Mouse (Mus musculus) Muller cell, postnatal 12 days (primary cell): ENCODE results near the gene Col5a3.

ENCODE experiments used
- DNase-seq: peaks from one replicate; pipeline ENCODE4 v3.0.0-alpha.2; 2015; ENCODE audit errors: inconsistent ontology term

The Col5a3 gene

DNA sequence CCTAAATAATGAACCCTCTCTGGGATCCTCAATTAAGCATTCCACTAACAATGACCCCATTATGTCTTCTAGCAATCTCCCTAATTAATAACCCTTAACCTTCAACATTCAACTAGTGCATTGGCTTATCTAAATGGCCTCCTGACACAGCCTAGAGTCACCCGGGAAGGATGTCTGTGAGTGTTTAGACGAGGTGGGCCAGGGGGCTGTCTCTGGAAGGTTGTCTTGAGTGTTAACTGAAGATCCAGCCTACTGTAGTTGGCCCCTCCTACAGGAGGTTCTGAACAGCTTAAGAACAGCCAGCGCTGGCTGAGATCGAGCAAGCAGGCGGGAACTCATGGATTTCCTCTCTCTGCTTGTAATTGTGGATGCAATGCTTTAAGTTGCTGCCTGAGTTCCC lies 9.2 kb downstream of the Col5a3 start:
- no peak for DNase-seq

DNA sequence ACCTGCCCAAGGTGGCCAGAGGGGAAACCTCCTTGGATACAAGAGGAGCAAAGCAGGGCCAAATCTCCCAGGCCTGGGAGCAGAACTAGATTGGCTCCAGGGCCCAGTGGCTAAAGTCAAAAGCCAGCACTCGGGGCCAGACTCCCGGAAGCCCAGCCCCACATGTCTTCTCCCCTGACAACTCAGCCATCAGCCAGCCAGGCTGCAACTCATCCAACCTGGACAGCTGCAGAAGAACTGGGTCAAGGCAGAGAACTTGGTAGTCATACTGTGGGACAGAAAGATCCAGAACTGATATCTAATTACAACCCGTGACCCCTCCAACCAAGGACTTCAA lies 9.7 kb downstream of the Col5a3 start:
- no peak for DNase-seq

DNA sequence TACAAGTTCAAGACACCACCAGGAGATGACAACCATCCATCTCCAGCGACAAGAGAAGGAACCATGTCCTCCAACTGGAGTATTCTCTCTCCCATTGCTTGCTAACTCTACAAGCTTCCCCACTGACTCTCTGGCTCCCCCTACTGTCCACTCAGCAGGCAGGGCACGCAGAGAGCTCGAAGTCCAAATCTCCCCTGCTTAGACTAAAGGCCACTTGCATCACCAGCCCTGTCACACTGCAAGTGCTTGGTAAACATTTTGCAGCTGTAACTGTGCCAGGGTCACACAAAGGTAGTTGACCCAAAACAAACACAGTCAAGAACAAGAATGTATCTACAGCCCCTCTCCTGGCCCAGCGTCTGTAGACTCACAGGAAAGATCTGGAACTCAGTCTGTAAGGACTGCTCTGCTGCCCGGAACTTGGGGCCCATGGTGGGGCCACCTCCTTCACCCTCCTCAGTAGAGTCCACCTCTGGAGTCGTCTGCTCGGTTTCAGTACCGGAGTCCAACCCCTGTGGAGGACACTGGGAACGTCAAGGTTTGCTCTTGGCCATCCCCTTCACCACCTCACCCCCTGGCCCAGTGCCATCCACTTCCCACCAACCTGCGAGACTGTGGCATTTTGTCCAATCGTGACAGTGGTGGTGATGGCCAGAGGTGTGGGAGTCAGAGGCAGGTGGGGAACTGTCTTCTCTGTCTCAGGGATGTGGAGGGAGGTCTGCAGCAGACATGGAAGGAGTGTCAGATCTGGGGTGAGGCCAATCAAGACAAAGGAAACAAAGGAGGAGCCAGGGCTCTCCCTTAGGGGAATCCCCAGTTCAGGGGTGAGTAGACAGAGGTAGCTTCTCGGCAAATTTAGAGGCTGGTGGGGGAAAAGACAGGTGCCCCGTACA lies 10.4 kb downstream of the Col5a3 start:
- peak; percentile 12 for DNase-seq

DNA sequence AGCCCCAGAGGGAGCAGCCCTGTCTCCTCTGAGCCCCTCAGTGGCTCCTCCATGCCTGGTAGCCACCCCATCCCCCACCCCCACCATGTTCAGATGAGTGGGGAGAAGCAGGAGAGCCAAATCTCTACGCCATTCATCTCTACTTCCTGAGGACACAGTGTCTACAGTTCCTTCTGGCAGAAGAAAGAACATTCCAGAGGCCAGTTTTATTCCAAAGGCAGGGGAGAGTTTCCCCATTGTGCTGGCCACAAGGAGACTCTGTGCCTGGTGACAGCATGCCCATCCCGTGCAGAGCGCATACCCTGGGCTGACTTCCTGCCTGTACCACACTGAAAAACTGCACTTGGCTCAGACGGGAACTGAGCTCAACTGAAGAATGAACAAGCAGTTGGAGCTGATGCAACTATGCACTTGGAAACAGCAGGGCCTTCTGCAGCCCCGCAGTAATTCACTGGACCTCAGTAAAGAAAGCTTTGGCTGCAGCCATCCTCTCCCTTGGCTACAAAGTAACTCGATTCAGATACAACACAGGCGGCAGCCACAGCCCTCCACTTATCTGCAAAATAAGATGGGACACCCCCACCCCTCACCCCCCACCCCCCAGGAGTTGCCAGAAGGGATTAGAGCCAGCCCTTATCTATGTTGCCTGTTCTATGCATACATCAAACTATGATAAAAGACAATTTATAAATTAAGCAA lies 20.6 kb downstream of the Col5a3 start:
- peak; percentile 92 for DNase-seq

- no peak for DNase-seq
These were observed 24.5 kb downstream of the Col5a3 start for GRCm38 (mm10) chr9:20790345-20790744.

GRCm38 (mm10) chr9:20789651-20790050 lies 25.2 kb downstream of the Col5a3 start:
- no peak for DNase-seq

DNA sequence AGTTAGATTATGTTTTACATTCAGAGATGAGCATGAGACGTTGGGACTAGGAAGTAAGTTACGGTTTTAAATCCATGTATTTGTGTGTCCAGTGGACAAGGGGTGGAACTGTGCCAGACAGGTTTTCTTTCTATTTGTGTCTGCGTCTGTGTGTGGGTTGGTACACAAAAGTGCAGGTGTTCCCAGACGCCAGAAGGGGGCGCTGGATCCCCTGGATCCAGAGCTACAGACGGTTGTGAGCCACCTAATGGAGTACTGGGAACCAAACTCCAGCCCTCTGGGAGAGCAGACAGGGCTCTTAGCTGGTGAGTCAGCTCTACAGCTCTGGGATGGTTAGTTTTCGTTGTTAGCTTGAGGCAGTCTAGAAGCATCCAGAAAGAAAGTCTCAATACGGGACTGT lies 26.9 kb downstream of the Col5a3 start:
- DNase-seq, result no peak

GRCm38 (mm10) chr9:20785055-20785454 lies 29.8 kb downstream of the Col5a3 start:
- DNase-seq, result no peak

DNA sequence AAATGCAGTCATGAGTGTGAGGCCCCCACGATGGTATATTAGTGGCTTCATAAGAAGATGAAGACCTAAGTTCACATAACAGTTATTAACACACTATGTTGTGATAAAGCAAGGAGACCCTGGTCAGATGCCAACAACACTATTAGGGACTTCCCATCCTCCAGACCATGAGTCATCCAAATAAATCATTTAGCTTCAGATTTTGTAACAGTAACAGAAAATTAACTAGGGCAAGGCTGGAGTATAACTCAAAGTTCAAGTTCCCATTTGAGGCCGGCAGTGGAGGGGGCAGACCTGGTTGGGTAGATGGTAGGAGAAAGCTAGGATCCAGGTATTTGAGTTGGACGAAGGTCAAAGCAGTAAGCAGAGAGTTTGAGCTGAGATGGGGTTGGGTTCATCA lies 33.6 kb downstream of the Col5a3 start:
- DNase-seq, result no peak

DNA sequence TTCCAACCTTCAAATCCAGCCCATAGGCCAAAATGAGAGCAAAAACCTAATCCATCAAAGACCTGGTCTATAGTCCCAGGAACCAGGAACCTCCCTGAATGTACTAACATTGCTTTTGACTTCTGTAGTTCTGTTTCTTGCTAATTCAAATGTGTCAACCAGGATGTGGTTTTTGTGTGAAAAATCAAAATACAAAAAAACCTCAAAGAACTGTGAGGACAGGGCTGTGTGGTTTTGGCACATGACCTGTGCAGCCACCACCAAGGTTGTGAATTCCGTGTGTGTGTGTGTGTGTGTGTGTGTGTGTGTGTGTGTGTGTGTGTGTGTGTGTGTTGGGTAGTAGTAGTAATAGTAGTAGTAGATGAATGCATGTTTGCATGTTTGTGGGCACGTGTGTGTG lies 49.6 kb downstream of the Col5a3 start:
- DNase-seq, result no peak

GRCm38 (mm10) chr9:20763099-20763498 lies 51.8 kb downstream of the Col5a3 start:
- DNase-seq, result no peak

GRCm38 (mm10) chr9:20762197-20762961 lies 52.5 kb downstream of the Col5a3 start:
- DNase-seq, result no peak

GRCm38 (mm10) chr9:20761388-20761787 lies 53.5 kb downstream of the Col5a3 start:
- no peak for DNase-seq

- DNase-seq, result peak; percentile 86
These were observed 54.1 kb downstream of the Col5a3 start for GRCm38 (mm10) chr9:20760813-20761212.

DNA sequence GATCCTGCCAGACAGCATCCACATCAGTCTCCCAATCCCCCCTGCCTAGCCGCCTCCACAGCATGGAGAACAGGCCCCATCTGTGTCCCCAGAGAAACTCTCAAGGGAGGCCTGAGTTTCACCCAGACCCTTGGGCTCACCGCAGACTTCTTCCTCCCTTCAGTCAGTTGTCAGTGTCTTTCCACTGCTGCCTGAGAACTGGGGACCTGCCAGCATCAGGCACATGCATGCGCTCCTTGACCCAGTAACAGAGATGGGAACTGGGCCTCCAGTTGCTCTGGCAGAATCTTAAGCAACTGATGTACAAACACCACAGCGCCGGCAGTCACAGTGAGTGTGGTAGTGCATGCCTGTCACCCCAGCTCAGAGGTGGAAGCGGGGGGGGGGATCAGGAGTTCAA lies 56.0 kb downstream of the Col5a3 start:
- DNase-seq, result no peak

- no peak for DNase-seq
These were observed 56.6 kb downstream of the Col5a3 start for GRCm38 (mm10) chr9:20758243-20758642.

DNA sequence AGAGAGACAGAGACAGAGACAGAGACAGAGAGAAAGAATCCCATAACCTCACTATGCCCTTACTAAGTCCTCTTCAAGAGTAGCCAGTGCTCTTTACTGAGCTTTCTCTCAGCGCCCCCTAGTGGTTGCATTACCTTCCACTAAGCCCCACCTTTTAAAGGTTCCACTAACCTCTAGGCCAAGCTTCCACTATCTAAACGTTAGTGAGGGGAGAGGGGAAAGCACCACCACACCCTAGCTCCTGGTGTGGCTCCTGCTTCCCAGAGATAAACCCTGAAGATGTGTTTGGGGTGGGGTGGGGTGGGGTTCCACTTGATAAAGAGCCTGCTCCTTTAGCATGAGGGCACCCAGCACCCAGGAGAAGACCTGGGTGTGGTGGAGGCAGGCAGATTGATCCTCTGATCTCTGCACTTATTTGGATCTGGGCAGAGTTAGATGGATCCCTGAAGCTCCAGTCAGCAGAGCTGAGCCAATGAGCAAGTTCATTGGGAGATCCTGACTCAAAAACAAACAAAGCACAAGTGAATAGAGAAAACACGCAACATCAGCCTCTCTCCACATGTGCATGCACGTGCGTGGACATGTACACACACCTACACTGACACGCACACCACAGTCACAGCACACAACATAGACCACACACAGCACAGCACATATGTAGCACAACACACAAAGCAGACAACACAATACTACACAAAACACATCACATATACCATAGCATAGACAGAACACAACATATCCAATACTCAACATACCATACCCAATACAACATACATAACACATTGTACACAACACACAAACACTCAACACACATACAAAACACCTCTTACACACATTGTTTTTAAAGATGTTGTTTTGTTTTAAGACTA lies 57.5 kb downstream of the Col5a3 start:
- DNase-seq, result no peak

GRCm38 (mm10) chr9:20756081-20756700 lies 58.7 kb downstream of the Col5a3 start:
- no peak for DNase-seq

GRCm38 (mm10) chr9:20754335-20754734 lies 60.5 kb downstream of the Col5a3 start:
- no peak for DNase-seq

- no peak for DNase-seq
These were observed 63.3 kb downstream of the Col5a3 start for GRCm38 (mm10) chr9:20751477-20752029.

- DNase-seq, result no peak
These were observed 65.7 kb downstream of the Col5a3 start for GRCm38 (mm10) chr9:20749213-20749612.
